In genomic region chr1:151697901-151698641, GRCm38 (mm10) we compare ENCODE assay signal across 26 mouse cellular contexts.
"Had no signal": no experiment of that assay in that cellular context is flagged by ENCODE, and none has a peak within 500 bp of the region (broad histone marks: within the 10 kb centered on the region; RNA-seq: fewer than 3 reads in every experiment).

No protein-coding gene starts in this region.

- H3K36me3 ChIP-seq: heart, embryonic 10.5 days; heart, embryonic 12.5 days; hindbrain, embryonic 10.5 days; hindbrain, embryonic 13.5 days; hindbrain, embryonic 15.5 days; kidney, embryonic 15.5 days; limb, embryonic 10.5 days; limb, embryonic 12.5 days; liver, embryonic 13.5 days; liver, embryonic 15.5 days had no signal

- H3K4me1 ChIP-seq: hindbrain, embryonic 10.5 days; hindbrain, embryonic 15.5 days; liver, embryonic 15.5 days had no signal

- DNase-seq: gastrocnemius, postnatal 10 days; gastrocnemius, postnatal 25 days; heart, postnatal 10 days; heart, postnatal 4 days; kidney, adult 11 months; kidney, adult 2 months; kidney, adult 9 months; kidney, postnatal 14 days; kidney, postnatal 36 days; layer of hippocampus, adult 9-11 months; layer of hippocampus, postnatal 36 days; liver; liver, embryonic 13.5 days had no signal

- H3K27me3 ChIP-seq: heart, embryonic 12.5 days; hindbrain, embryonic 13.5 days; hindbrain, embryonic 15.5 days; limb, embryonic 12.5 days; liver, embryonic 13.5 days; liver, embryonic 15.5 days had no signal

- H3K4me2 ChIP-seq: heart, embryonic 12.5 days; hindbrain, embryonic 13.5 days; hindbrain, embryonic 15.5 days; kidney, embryonic 15.5 days; limb, embryonic 12.5 days; liver, embryonic 11.5 days; liver, embryonic 13.5 days; liver, embryonic 15.5 days had no signal

- H3K9me3 ChIP-seq: heart, embryonic 10.5 days; heart, embryonic 12.5 days; hindbrain, embryonic 10.5 days; hindbrain, embryonic 13.5 days; hindbrain, embryonic 15.5 days; kidney, embryonic 15.5 days; limb, embryonic 10.5 days; limb, embryonic 12.5 days; liver, embryonic 13.5 days; liver, embryonic 15.5 days had no signal

- H3K4me3 ChIP-seq: heart, embryonic 10.5 days; heart, embryonic 12.5 days; hindbrain, embryonic 10.5 days; hindbrain, embryonic 13.5 days; hindbrain, embryonic 15.5 days; kidney, embryonic 15.5 days; limb, embryonic 10.5 days; limb, embryonic 12.5 days; liver, embryonic 13.5 days; liver, embryonic 15.5 days had no signal

- H3K27ac ChIP-seq: heart, embryonic 10.5 days; hindbrain, embryonic 10.5 days; hindbrain, embryonic 13.5 days; hindbrain, embryonic 15.5 days; hindbrain, postnatal 0 days; kidney, embryonic 15.5 days; kidney, postnatal 0 days; limb, embryonic 10.5 days; limb, embryonic 12.5 days; liver, embryonic 13.5 days; liver, embryonic 15.5 days had no signal

- H3K9ac ChIP-seq: heart, embryonic 12.5 days; hindbrain, embryonic 13.5 days; hindbrain, embryonic 15.5 days; kidney, embryonic 15.5 days; limb, embryonic 12.5 days; liver, embryonic 13.5 days; liver, embryonic 15.5 days had no signal

- ATAC-seq: hindbrain, postnatal 0 days; intestine, embryonic 16.5 days had no signal
